Mouse (Mus musculus) ES-Bruce4 (cell line): ENCODE results near the gene Acox2.

Experiments
- EP300 ChIP-seq: IDR thresholded peaks from 2 replicates; pipeline ENCODE4 v1.6.1; 2011; ENCODE audit warnings: low read depth, low read length; ENCODE audit not compliant: insufficient read depth
- POLR2A ChIP-seq: IDR thresholded peaks from one replicate; pipeline ENCODE4 v1.8.1; 2011; ENCODE audit warnings: low read length; ENCODE audit not compliant: insufficient read depth

DNA sequence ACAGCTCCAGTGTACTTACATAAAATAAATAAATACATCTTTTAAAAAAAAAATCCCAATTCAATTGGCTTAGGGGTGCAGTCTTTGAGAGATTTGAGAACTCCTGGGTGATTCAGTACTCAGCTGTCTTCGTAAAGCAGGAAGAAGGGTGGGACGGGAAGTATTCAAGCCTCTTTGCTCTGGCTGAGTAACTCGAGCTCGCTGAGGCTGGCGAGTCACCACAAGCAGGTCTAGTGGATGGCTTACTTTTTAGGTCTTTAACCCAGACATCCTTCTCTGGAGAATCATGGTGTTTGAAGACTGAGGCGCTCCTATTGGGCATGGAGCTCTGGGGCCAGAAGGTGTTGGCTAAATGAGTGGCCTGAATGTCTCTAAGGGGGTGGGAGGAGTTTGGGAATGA lies 47.7 kb upstream of the Acox2 start:
- TF ChIP-seq EP300, result no peak
- TF ChIP-seq POLR2A, result no peak
